33 mouse cellular contexts compared by ENCODE assay signal in the genomic region with DNA sequence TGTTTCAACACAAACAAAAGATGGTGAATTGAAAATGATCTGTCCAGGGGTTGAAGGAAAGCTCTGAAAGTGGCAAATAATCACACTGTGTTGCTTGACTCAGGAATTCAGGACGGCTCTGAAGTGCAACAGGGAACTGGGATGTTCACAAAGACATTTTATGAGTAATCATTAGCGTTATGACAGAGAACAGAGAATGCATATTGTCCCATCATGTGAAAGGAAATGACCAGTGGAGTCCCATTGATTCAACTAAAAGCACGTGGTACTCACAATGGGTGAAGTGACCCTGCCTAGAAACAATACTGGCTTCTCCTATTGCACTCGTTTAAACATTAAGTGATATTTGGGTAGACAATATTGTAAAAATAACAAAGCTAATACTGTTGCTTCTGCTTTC.
"Had no signal": no experiment of that assay in that cellular context is flagged by ENCODE, and none has a peak within 500 bp of the region (broad histone marks: within the 10 kb centered on the region; RNA-seq: fewer than 3 reads in every experiment).

No protein-coding gene starts in this region.

- H3K27ac ChIP-seq: heart, embryonic 10.5 days; heart, embryonic 13.5 days; heart, embryonic 15.5 days; hindbrain, embryonic 10.5 days; hindbrain, embryonic 12.5 days; hindbrain, embryonic 13.5 days; hindbrain, embryonic 14.5 days; hindbrain, embryonic 15.5 days; hindbrain, postnatal 0 days; kidney, embryonic 15.5 days; kidney, postnatal 0 days; layer of hippocampus, adult 2 months; left cerebral cortex, adult 2 months had no signal

- H3K4me3 ChIP-seq: heart, embryonic 10.5 days; heart, embryonic 13.5 days; heart, embryonic 15.5 days; hindbrain, embryonic 10.5 days; hindbrain, embryonic 12.5 days; hindbrain, embryonic 13.5 days; hindbrain, embryonic 15.5 days; kidney, embryonic 15.5 days; layer of hippocampus, adult 2 months; left cerebral cortex, adult 2 months had no signal

- ATAC-seq: hindbrain, embryonic 16.5 days; hindbrain, postnatal 0 days; inflammation-experienced regulatory T-cells, adult 6 months; intestine, embryonic 16.5 days; intestine, postnatal 0 days had no signal

- H3K9me3 ChIP-seq: heart, embryonic 10.5 days; heart, embryonic 15.5 days; hindbrain, embryonic 10.5 days; hindbrain, embryonic 12.5 days; hindbrain, embryonic 13.5 days; hindbrain, embryonic 15.5 days; kidney, embryonic 15.5 days had no signal

- H3K4me1 ChIP-seq: heart, embryonic 10.5 days; heart, embryonic 13.5 days; heart, embryonic 15.5 days; hindbrain, embryonic 10.5 days; hindbrain, embryonic 12.5 days; hindbrain, embryonic 13.5 days; hindbrain, embryonic 15.5 days; kidney, embryonic 15.5 days had no signal

- H3K27me3 ChIP-seq: heart, embryonic 13.5 days; heart, embryonic 15.5 days; hindbrain, embryonic 12.5 days; hindbrain, embryonic 13.5 days; hindbrain, embryonic 15.5 days; kidney, embryonic 15.5 days had no signal

- DNase-seq: heart, postnatal 10 days; heart, postnatal 36 days; heart, postnatal 4 days; kidney, adult 11 months; kidney, adult 18-20 months; kidney, adult 2 months; kidney, adult 8-10 months; kidney, adult 9 months; kidney, postnatal 10 days; kidney, postnatal 14 days; kidney, postnatal 25 days; kidney, postnatal 36 days; kidney, postnatal 4 days; layer of hippocampus, adult 9-11 months; layer of hippocampus, postnatal 36 days had no signal

- H3K9ac ChIP-seq: heart, embryonic 13.5 days; heart, embryonic 15.5 days; hindbrain, embryonic 12.5 days; hindbrain, embryonic 13.5 days; hindbrain, embryonic 14.5 days; hindbrain, embryonic 15.5 days; kidney, embryonic 15.5 days had no signal

- H3K36me3 ChIP-seq: heart, embryonic 10.5 days; heart, embryonic 13.5 days; heart, embryonic 15.5 days; hindbrain, embryonic 10.5 days; hindbrain, embryonic 12.5 days; hindbrain, embryonic 13.5 days; hindbrain, embryonic 15.5 days; kidney, embryonic 15.5 days had no signal

- H3K4me2 ChIP-seq: heart, embryonic 11.5 days; heart, embryonic 13.5 days; heart, embryonic 15.5 days; hindbrain, embryonic 12.5 days; hindbrain, embryonic 13.5 days; hindbrain, embryonic 14.5 days; hindbrain, embryonic 15.5 days; kidney, embryonic 15.5 days had no signal
